Mouse (Mus musculus) erythroblast, embryonic 14.5 days (primary cell): ENCODE results near the gene Cog7.

Source experiments
- GATA1 ChIP-seq: IDR thresholded peaks from 2 replicates; pipeline ENCODE4 v1.6.1; 2012; ENCODE audit warnings: low read length, inconsistent platforms, mixed read lengths
- TAL1 ChIP-seq: IDR thresholded peaks from 3 replicates; pipeline ENCODE4 v1.6.1; 2012; ENCODE audit warnings: low read length, inconsistent platforms, mixed read lengths

- TF ChIP-seq GATA1: no peak
- TF ChIP-seq TAL1: no peak
Observed at GRCm38 (mm10) chr7:121962571-121962959, 18.9 kb downstream of the Cog7 start.
